Mouse (Mus musculus) kidney, embryonic 16.5 days (tissue): ENCODE results near the gene Spag16. TPM values are rescaled to one million over a fixed set of nuclear protein-coding genes. Genes with fewer than 3 reads are reported as not detected.

ENCODE experiments used
- ATAC-seq: fragments of 200-750 bp; cut with Nextera tagmentation; 2 replicates; pipeline ENCODE4 v1.8.0; 2017; ENCODE audit warnings: moderate TSS enrichment; ENCODE audit not compliant: low FRiP score, low TSS enrichment
- H3K27ac ChIP-seq: fragments of 300-500 bp; sonication (generic); 2 replicates; pipeline ENCODE4 v1.5.1; 2014; ENCODE audit warnings: low read length
- H3K27me3 ChIP-seq: fragments of 300-500 bp; sonication (generic); 2 replicates; pipeline ENCODE4 v1.6.1; 2014; ENCODE audit warnings: low read length, control low read depth, mixed read lengths; ENCODE audit not compliant: insufficient read depth
- H3K36me3 ChIP-seq: fragments of 300-500 bp; sonication (generic); 2 replicates; pipeline ENCODE4 v1.6.1; 2014; ENCODE audit warnings: low read length, control low read depth, mixed read lengths; ENCODE audit not compliant: insufficient read depth
- H3K4me1 ChIP-seq: fragments of 300-500 bp; sonication (generic); 2 replicates; pipeline ENCODE4 v1.6.1; 2014; ENCODE audit warnings: low read length, control low read depth, mixed read lengths; ENCODE audit not compliant: insufficient read depth
- H3K4me2 ChIP-seq: fragments of 300-500 bp; sonication (generic); replicated peaks from 2 replicates; pipeline ENCODE4 v1.6.1; 2014; ENCODE audit warnings: low read depth, low read length
- H3K4me3 ChIP-seq: fragments of 300-500 bp; sonication (generic); 2 replicates; pipeline ENCODE4 v1.5.1; 2014; ENCODE audit warnings: mild to moderate bottlenecking, low read length
- H3K9ac ChIP-seq: fragments of 300-500 bp; sonication (generic); replicated peaks from 2 replicates; pipeline ENCODE4 v1.6.1; 2014; ENCODE audit warnings: low read length
- H3K9me3 ChIP-seq: fragments of 300-500 bp; sonication (generic); 2 replicates; pipeline ENCODE4 v1.6.1; 2016; ENCODE audit warnings: low read length, control low read depth
- WGBS: fragments of 180-500 bp; shearing (Covaris S2); extraction: QIAGEN DNeasy Blood & Tissue Kit; methylation state at CpG from one replicate; pipeline ENCODE4 v1.1.7; 2014; 5-methylcytosine and 5-hydroxymethylcytosine counted together
- polyA plus RNA-seq: library from polyadenylated mRNA; unstranded; fragments of >200 nt; fragmentation: Nextera tagmentation; extraction: Ambion mirVana; gene quantifications from 2 replicates; pipeline ENCODE4 v1.2.1, GENCODE M21; 2015

Gene Spag16
- polyA plus RNA-seq, 1 experiment from 2014 or later = 0.60 TPM

DNA sequence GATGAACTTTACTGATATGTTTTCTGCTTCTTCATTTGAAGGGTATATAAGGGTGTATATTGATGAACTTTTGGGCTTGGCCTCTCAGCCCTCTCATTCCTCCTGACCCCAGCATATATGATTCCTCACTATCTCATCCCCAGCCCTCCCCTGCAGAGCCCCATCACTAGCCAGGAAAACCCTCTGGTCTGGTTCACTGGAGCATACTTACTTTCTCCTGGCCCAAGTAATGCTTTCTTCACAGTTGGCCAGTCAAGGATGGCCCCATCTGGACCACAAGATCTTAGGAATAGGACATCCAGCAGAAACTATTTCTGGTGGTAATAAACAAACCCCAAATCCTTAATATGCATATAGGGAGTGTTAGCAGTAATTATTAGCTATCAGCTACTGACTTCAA, 527.2 kb downstream of the Spag16 start:
- H3K36me3 ChIP-seq = no peaks in the 10 kb centered on the region
- no peaks in the 10 kb centered on the region for H3K4me1 ChIP-seq
- H3K27me3 ChIP-seq = no peaks in the 10 kb centered on the region
- H3K4me2 ChIP-seq = no peak overlapping the region
- no peak overlapping the region for H3K4me3 ChIP-seq
- no peak overlapping the region for H3K9ac ChIP-seq
- H3K9me3 ChIP-seq = no peaks in the 10 kb centered on the region
- H3K27ac ChIP-seq = no peak overlapping the region
- peak; percentile 70; the same call in 1 of the 2 replicates for ATAC-seq

DNA sequence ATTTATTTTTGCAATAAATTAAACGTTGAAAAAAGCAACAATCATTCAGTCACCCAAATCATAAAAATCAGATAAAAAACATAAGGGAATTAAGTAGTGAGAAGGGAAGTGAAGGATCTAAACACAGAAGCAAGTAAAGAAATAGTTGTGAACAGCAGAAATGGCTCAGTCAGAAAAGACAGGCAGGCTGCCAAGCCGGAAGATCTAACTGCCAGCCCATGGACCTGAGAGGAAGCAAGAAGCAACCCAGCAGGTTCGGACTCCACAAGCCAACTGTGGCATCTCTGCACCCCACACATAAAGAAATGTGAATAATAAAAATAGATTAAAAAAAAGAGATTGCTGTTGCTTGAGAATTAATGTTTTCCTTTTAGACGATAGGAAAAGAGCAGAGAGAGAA, 545.0 kb downstream of the Spag16 start:
- H3K9ac ChIP-seq = no peak overlapping the region
- 68% methylated on average over 4 of the region's 4 CpGs for WGBS
- no peaks in the 10 kb centered on the region for H3K9me3 ChIP-seq
- no peaks in the 10 kb centered on the region for H3K4me1 ChIP-seq
- no peak overlapping the region for H3K4me2 ChIP-seq
- no peaks in the 10 kb centered on the region for H3K36me3 ChIP-seq
- no peak overlapping the region for H3K4me3 ChIP-seq
- no peak for ATAC-seq
- no peak overlapping the region for H3K27ac ChIP-seq
- H3K27me3 ChIP-seq = no peaks in the 10 kb centered on the region

DNA sequence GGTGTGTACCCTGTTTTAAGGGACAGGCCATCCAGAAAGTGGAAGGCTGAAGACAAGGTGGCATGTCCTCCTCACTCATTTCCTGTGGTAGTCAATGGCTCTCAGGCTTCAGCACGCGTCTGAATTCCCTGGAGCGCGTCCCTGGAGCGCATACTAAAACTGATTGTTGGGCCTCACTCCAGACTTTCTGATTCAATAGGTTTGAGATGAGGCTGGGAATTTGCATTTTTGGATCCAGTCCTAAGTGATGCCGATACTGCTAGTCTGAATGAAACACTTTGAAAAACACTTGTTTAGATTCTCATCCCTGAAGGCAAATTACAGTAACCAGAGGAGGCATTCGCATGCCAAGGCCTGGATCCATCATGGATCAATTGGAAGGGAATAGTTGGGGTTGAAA, 553.3 kb downstream of the Spag16 start:
- no peak for ATAC-seq
- Histone ChIP-seq H3K27me3 (no peaks in the 10 kb centered on the region), H3K4me1 (no peaks in the 10 kb centered on the region), H3K9ac (no peak overlapping the region), H3K4me2 (no peak overlapping the region), H3K27ac (no peak overlapping the region), H3K36me3 (no peaks in the 10 kb centered on the region), H3K4me3 (no peak overlapping the region), H3K9me3 (no peaks in the 10 kb centered on the region)
- 78% methylated on average over 7 of the region's 7 CpGs for WGBS

DNA sequence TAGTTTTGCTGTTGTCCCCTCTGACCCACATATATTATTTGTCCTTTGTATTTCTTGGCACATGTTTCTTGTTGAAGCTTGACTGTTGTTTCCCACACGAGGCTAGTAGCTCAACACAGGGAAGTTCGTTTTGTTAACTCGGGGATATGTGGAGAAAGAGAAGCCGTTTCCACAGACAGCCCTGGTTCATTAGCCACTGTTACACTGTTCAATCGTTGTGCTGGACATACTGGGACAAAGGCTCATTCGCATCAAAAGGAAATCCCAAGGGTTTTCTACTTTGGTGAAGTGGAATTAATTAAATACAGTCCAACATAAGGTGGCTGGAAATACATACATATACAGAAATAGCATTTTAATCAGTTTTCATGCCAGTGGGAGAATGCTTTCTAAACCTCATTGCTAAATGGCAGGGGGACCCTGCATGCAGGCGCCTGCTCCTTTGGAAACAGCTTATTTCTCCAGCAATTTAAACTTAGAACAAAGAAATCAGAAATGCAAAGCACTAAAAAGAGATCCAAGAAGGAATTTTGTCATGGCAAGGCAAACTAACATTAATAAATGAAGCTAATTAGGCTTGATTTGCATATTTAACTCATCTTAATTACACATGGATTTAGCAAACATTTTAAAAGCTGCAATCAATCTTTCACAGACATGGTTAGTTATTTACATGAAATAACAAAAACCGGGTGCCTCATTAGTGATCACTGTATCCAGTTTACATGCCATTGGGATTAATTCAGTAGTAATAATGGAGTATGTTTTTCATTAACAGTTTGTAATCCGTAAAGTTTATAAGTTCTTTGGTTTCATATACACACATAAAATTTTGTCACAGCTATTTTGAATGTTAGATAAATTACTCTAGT, 615.7 kb downstream of the Spag16 start:
- no peak for ATAC-seq
- H3K27me3 ChIP-seq = no peaks in the 10 kb centered on the region
- H3K4me2 ChIP-seq = no peak overlapping the region
- no peaks in the 10 kb centered on the region for H3K9me3 ChIP-seq
- WGBS = 64% methylated on average over 9 of the region's 9 CpGs
- H3K4me3 ChIP-seq = no peak overlapping the region
- no peak overlapping the region for H3K9ac ChIP-seq
- no peaks in the 10 kb centered on the region for H3K4me1 ChIP-seq
- H3K27ac ChIP-seq = no peak overlapping the region
- H3K36me3 ChIP-seq = no peaks in the 10 kb centered on the region

DNA sequence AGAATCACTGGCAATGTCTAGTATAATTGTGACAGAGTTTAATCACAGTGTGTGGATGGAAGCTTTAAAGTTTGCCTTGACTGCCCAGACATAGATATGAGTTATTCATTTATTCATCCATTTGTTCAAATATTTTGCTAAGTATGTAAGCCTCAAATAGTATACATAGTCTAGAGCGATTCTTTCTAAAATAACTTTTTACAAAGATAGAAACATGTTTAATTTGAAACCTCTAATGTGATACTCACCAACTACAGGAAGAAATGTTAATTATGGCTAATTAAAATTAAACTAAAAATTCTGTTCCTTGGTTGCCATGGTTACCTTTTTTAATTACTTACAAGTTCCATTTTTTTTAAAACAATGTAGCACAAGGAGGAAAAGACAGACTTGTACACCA, 653.1 kb downstream of the Spag16 start:
- H3K9ac ChIP-seq = no peak overlapping the region
- no peaks in the 10 kb centered on the region for H3K27me3 ChIP-seq
- H3K9me3 ChIP-seq = no peaks in the 10 kb centered on the region
- no peaks in the 10 kb centered on the region for H3K4me1 ChIP-seq
- no peak for ATAC-seq
- no peak overlapping the region for H3K4me3 ChIP-seq
- 96% methylated on average over 1 of the region's 1 CpGs for WGBS
- H3K27ac ChIP-seq = no peak overlapping the region
- no peaks in the 10 kb centered on the region for H3K36me3 ChIP-seq
- no peak overlapping the region for H3K4me2 ChIP-seq

DNA sequence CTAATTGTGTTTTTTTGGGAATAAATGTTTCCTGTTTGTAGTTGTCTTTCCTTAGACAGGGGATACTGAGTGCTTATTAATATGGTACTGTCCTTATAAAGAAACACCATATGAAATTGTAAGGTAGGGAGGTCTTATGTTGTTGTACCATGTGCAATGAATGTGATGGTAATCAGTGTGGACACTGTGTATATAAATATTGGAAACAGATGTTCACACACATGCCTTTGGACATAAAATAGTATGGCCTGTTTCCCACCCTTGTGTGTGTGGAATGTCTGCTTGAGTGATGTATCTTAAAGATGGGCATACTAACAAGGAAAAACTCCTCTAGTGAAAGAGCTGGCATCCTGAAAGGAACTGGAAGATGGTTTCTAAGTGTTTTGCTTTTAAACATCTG, 692.1 kb downstream of the Spag16 start:
- H3K4me1 ChIP-seq = no peaks in the 10 kb centered on the region
- H3K4me2 ChIP-seq = no peak overlapping the region
- H3K27ac ChIP-seq = no peak overlapping the region
- H3K36me3 ChIP-seq = no peaks in the 10 kb centered on the region
- H3K9me3 ChIP-seq = peaks cover 4% of the 10 kb centered on the region
- no peak for ATAC-seq
- no peaks in the 10 kb centered on the region for H3K27me3 ChIP-seq
- H3K4me3 ChIP-seq = no peak overlapping the region
- H3K9ac ChIP-seq = no peak overlapping the region

DNA sequence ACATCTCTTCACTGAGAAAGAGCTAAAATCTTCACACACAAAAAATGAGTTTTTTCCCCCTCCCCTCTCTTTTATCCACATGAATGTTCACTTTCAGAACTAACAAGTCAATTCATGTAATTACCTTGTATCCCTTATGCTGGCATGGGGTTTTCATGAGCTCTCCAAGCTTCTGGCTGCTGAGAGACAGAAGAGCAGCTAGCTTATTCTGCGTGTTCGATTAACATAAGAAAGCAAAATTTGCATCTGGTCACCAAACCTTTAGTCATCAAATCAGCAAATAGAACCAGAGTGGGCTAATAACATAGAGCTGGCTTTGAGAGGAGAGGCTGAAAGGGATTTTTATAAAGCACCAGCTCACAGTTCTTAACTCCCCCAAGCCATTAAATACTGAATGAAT, 700.4 kb downstream of the Spag16 start:
- Histone ChIP-seq H3K4me1 (no peaks in the 10 kb centered on the region), H3K27ac (no peak overlapping the region), H3K9me3 (peaks cover 4% of the 10 kb centered on the region), H3K27me3 (no peaks in the 10 kb centered on the region), H3K4me2 (no peak overlapping the region), H3K9ac (no peak overlapping the region), H3K36me3 (no peaks in the 10 kb centered on the region), H3K4me3 (no peak overlapping the region)
- ATAC-seq = no peak
- 61% methylated on average over 2 of the region's 2 CpGs for WGBS

DNA sequence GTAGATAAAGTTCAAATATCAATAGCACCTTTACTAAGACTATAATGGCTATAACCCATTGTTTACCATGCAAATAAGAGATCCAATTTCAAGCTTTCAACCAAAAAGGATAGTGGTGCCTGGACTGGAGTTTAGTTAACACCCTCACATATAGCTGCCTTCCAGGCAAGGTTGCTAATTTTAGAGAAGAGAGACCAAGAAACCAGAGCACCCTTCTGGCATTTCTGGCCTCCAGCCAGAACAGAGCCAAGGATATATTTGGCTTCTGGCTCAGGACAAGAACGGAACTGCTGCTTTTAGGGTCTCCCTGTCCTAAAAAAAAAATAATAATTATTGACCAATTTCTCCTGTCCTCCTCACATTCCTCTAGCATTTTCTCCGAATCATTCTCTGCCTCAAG, 703.0 kb downstream of the Spag16 start:
- Histone ChIP-seq H3K9me3 (no peaks in the 10 kb centered on the region), H3K9ac (no peak overlapping the region), H3K27ac (no peak overlapping the region), H3K36me3 (no peaks in the 10 kb centered on the region), H3K4me3 (no peak overlapping the region), H3K4me1 (no peaks in the 10 kb centered on the region), H3K27me3 (no peaks in the 10 kb centered on the region), H3K4me2 (no peak overlapping the region)
- 77% methylated on average over 2 of the region's 2 CpGs for WGBS
- ATAC-seq = no peak

DNA sequence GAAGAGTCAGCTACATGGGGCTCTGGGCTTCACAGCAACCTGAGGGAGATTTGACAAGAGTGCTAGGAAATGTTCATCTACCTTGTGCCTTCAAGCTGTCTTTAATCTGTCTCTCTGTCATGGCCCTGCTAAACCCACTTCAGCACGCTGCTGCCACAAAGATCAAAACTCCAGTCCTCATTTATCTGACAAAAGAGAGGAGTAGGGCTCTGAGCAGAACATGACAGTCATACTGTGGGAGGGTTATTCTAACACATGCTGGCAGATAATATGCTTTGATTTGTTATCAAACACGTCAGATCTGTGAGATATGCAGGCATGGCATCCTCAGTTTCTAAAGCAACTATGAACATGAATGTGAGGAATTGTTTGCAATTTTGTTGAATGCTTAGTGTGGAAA, 725.1 kb downstream of the Spag16 start:
- WGBS = 79% methylated on average over 2 of the region's 2 CpGs
- H3K4me2 ChIP-seq = no peak overlapping the region
- H3K27me3 ChIP-seq = no peaks in the 10 kb centered on the region
- no peaks in the 10 kb centered on the region for H3K9me3 ChIP-seq
- no peaks in the 10 kb centered on the region for H3K4me1 ChIP-seq
- no peak overlapping the region for H3K27ac ChIP-seq
- no peaks in the 10 kb centered on the region for H3K36me3 ChIP-seq
- H3K9ac ChIP-seq = no peak overlapping the region
- H3K4me3 ChIP-seq = no peak overlapping the region
- ATAC-seq = no peak

DNA sequence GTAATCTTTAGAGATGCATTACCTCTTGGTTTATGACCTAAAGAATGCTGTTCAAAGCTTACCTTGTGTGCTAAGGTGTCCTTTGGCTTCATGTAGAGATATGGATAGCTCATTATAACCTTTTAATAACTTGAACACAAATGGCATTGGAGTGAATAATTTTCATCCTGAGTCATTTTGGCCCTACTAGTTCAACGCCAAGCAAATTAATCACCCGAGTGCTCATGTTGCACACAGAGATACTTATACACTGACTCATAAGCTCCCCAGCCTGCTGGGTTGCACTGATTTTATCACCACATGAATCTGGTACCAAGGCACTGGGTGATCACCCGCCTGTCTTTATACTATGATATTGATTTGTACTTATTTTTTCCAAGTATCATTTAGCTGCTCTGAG, 795.0 kb downstream of the Spag16 start:
- H3K4me1 ChIP-seq = no peaks in the 10 kb centered on the region
- no peak overlapping the region for H3K4me3 ChIP-seq
- H3K9ac ChIP-seq = no peak overlapping the region
- 83% methylated on average over 3 of the region's 3 CpGs for WGBS
- H3K36me3 ChIP-seq = no peaks in the 10 kb centered on the region
- no peaks in the 10 kb centered on the region for H3K9me3 ChIP-seq
- no peak overlapping the region for H3K4me2 ChIP-seq
- no peak overlapping the region for H3K27ac ChIP-seq
- H3K27me3 ChIP-seq = no peaks in the 10 kb centered on the region
- ATAC-seq = no peak
